Mouse (Mus musculus): Measurements from ENCODE around the gene Accsl.

- no peak for TF ChIP-seq CTCF (IDR thresholded peaks at IDR 0.05; ENCODE audit: borderline replicate concordance, extremely low read depth, insufficient read depth, insufficient read length)
- TF ChIP-seq POLR2A (IDR thresholded peaks at IDR 0.05; ENCODE audit: borderline replicate concordance, extremely low read depth, insufficient read depth, insufficient read length, poor library complexity, severe bottlenecking) = no peak
These were observed 5.2 kb upstream of the Accsl start for GRCm38 (mm10) chr2:93874227-93874514.

All from brain, embryonic 14.5 days (tissue).